Mouse (Mus musculus): ENCODE data around the gene Ccnk.

DNA sequence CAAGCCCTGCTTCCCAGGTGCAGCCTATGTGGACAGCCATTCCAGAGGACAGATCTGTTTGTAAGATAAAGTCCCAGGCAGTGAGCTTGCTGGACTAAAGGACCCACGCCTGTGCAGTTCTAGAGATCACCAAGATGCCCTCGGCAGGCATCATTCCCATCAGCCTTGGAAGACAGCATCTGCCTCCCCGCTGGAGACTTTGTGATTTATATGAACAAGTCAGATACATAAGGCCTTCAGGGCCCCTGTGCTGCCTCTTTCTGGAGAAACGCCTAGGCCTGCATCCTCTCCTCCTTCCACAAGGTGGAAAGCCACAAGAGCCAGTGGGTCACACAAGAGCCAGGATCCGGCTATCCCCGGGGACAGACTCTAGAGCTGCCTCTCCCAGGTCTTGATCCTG is 62.2 kb downstream of the Ccnk start:
- no peak for TF ChIP-seq POLR2A (IDR thresholded peaks at IDR 0.05; ENCODE audit: extremely low read depth, insufficient read depth, low read length)
- no peak for TF ChIP-seq CTCF (IDR thresholded peaks at IDR 0.05; ENCODE audit: extremely low read depth, insufficient read depth, low read length)

Data from cortical plate, adult 2 months (tissue).